Mouse (Mus musculus) left cerebral cortex, postnatal 36 days (tissue): ENCODE data around the gene Ece1. TPM values are rescaled to one million over a fixed set of nuclear protein-coding genes. Genes with fewer than 3 reads are reported as not detected.

Experiments
- DNase-seq, 2 experiments: peaks; one replicate each; pipeline ENCODE4 v3.0.0; 2021 to 2022; ENCODE audit warnings: low spot score in 2 of 2, mixed read lengths in 1 of 2
- intact Hi-C: fragments of 180-260 bp; cut with DNase I; formaldehyde crosslinking; loops from one replicate; pipeline ENCODE4 v1.15.1; 2025
- total RNA-seq, 2 experiments: library from RNA; stranded (reverse); gene quantifications; 2 replicates each; pipeline ENCODE4 v1.2.3; 2021

Ece1 gene
- total RNA-seq, 2 experiments from 2014 or later: 80.5 to 83.0 TPM

GRCm38 (mm10) chr4:137908489-137908888 is 46.5 kb downstream of the Ece1 start:
- no peak for DNase-seq
- intact Hi-C loops: no loop called here

- intact Hi-C loops: no loop called here
- no peak for DNase-seq
These were observed 46.9 kb downstream of the Ece1 start for GRCm38 (mm10) chr4:137908915-137909314.

- intact Hi-C loops: no loop called here
- no peak for DNase-seq
These were observed 47.4 kb downstream of the Ece1 start for GRCm38 (mm10) chr4:137909471-137909870.

- no peak for DNase-seq
- intact Hi-C loops: loop anchor here (2.0 kb wide), 1 partner anchor 34 kb away; no protein-coding TSS in a partner anchor
These were observed 48.5 kb downstream of the Ece1 start for GRCm38 (mm10) chr4:137910382-137911009.

- no peak for DNase-seq
- intact Hi-C loops: loop anchor here (2.0 kb wide), 1 partner anchor 33 kb away; no protein-coding TSS in a partner anchor
These were observed 49.6 kb downstream of the Ece1 start for GRCm38 (mm10) chr4:137911657-137912056.

GRCm38 (mm10) chr4:137912768-137913305 is 50.8 kb downstream of the Ece1 start:
- intact Hi-C loops: no loop called here
- no peak for DNase-seq

GRCm38 (mm10) chr4:137913321-137914057 is 51.5 kb downstream of the Ece1 start:
- intact Hi-C loops: no loop called here
- DNase-seq: no peak

GRCm38 (mm10) chr4:137917591-137917990 is 55.6 kb downstream of the Ece1 start:
- DNase-seq: no peak
- intact Hi-C loops: no loop called here

GRCm38 (mm10) chr4:137918559-137918958 is 56.5 kb downstream of the Ece1 start:
- intact Hi-C loops: no loop called here
- no peak for DNase-seq

GRCm38 (mm10) chr4:137919116-137919515 is 57.1 kb downstream of the Ece1 start:
- intact Hi-C loops: no loop called here

GRCm38 (mm10) chr4:137920005-137920404 is 58.0 kb downstream of the Ece1 start:
- DNase-seq: no peak
- intact Hi-C loops: no loop called here

More at GRCm38 (mm10) chr4:137919116-137919515, 57.1 kb downstream of the Ece1 start:
- DNase-seq: no peak

GRCm38 (mm10) chr4:137920500-137920961 is 58.5 kb downstream of the Ece1 start:
- intact Hi-C loops: no loop called here
- no peak for DNase-seq

- intact Hi-C loops: no loop called here
- no peak for DNase-seq
These were observed 59.5 kb downstream of the Ece1 start for GRCm38 (mm10) chr4:137921510-137921909.

GRCm38 (mm10) chr4:137923052-137923451 is 61.0 kb downstream of the Ece1 start:
- intact Hi-C loops: no loop called here
- no peak for DNase-seq

- intact Hi-C loops: no loop called here
- no peak for DNase-seq
These were observed 63.1 kb downstream of the Ece1 start for GRCm38 (mm10) chr4:137925176-137925575.

- intact Hi-C loops: no loop called here
- DNase-seq: no peak
These were observed 64.1 kb downstream of the Ece1 start for GRCm38 (mm10) chr4:137926161-137926560.

- intact Hi-C loops: no loop called here
These were observed 65.1 kb downstream of the Ece1 start for GRCm38 (mm10) chr4:137927136-137927535.

GRCm38 (mm10) chr4:137927741-137928535 is 65.9 kb downstream of the Ece1 start:
- DNase-seq: no peak
- intact Hi-C loops: no loop called here

More at GRCm38 (mm10) chr4:137927136-137927535, 65.1 kb downstream of the Ece1 start:
- DNase-seq: no peak

GRCm38 (mm10) chr4:137928813-137929212 is 66.8 kb downstream of the Ece1 start:
- intact Hi-C loops: no loop called here
- DNase-seq: no peak
